Mouse (Mus musculus) large intestine, adult 2 months (tissue): ENCODE measurements around the gene Lemd2. TPM values are rescaled to one million over a fixed set of nuclear protein-coding genes. Genes with fewer than 3 reads are reported as not detected.

Source experiments
- DNase-seq: peaks from one replicate; pipeline ENCODE4 v3.0.0-alpha.2; 2012; ENCODE audit warnings: low read depth, low spot score
- WGBS: fragments of 180-500 bp; shearing (Covaris S2); methylation state at CpG from one replicate; pipeline ENCODE4 v1.1.7; 2018; 5-methylcytosine and 5-hydroxymethylcytosine counted together
- polyA plus RNA-seq: library from polyadenylated mRNA; depleted of rRNA; stranded (reverse); fragments of >200 nt; gene quantifications from 2 replicates; pipeline ENCODE4 v1.2.3, GENCODE M21; 2012

The Lemd2 gene
- polyA plus RNA-seq, 1 experiment: 49.6 TPM

- WGBS: 73% methylated on average over 11 of the region's 11 CpGs
- DNase-seq: no peak
Measured at GRCm38 (mm10) chr17:27169952-27170695, 34.1 kb downstream of the Lemd2 start.

GRCm38 (mm10) chr17:27168569-27168968 lies 35.7 kb downstream of the Lemd2 start:
- no peak for DNase-seq
- 89% methylated on average over 4 of the region's 4 CpGs for WGBS

- 55% methylated on average over 4 of the region's 4 CpGs for WGBS
- no peak for DNase-seq
Measured at GRCm38 (mm10) chr17:27167545-27167944, 36.7 kb downstream of the Lemd2 start, which contains the start of gene Ip6k3. Gene Ip6k3 (minus strand): TSS chr17:27167795.

GRCm38 (mm10) chr17:27166901-27167300 lies 37.4 kb downstream of the Lemd2 start:
- DNase-seq: no peak
- 58% methylated on average over 6 of the region's 6 CpGs for WGBS

GRCm38 (mm10) chr17:27165054-27165773 lies 39.1 kb downstream of the Lemd2 start:
- 20% methylated on average over 8 of the region's 8 CpGs for WGBS
- no peak for DNase-seq

- WGBS: 35% methylated on average over 4 of the region's 4 CpGs
- no peak for DNase-seq
Measured at GRCm38 (mm10) chr17:27160905-27161304, 43.4 kb downstream of the Lemd2 start.

- no peak for DNase-seq
- WGBS: 78% methylated on average over 7 of the region's 7 CpGs
Measured at GRCm38 (mm10) chr17:27159169-27159568, 45.1 kb downstream of the Lemd2 start.

GRCm38 (mm10) chr17:27158439-27158838 lies 45.8 kb downstream of the Lemd2 start:
- WGBS: 87% methylated on average over 6 of the region's 6 CpGs
- no peak for DNase-seq

GRCm38 (mm10) chr17:27155752-27156151 lies 48.5 kb downstream of the Lemd2 start:
- WGBS: 87% methylated on average over 8 of the region's 8 CpGs
- no peak for DNase-seq

- WGBS: 78% methylated on average over 6 of the region's 6 CpGs
- no peak for DNase-seq
Measured at GRCm38 (mm10) chr17:27154881-27155280, 49.4 kb downstream of the Lemd2 start.

- no peak for DNase-seq
- WGBS: 81% methylated on average over 14 of the region's 14 CpGs
Measured at GRCm38 (mm10) chr17:27154256-27154655, 50.0 kb downstream of the Lemd2 start.

- no peak for DNase-seq
- WGBS: 37% methylated on average over 9 of the region's 9 CpGs
Measured at GRCm38 (mm10) chr17:27153773-27154193, 50.5 kb downstream of the Lemd2 start.

GRCm38 (mm10) chr17:27152976-27153723 lies 51.1 kb downstream of the Lemd2 start:
- 31% methylated on average over 8 of the region's 8 CpGs for whole genome bisulfite sequencing
- no peak for DNase-seq

- no peak for DNase-seq
- WGBS: 70% methylated on average over 8 of the region's 8 CpGs
Measured at GRCm38 (mm10) chr17:27151411-27151810, 52.9 kb downstream of the Lemd2 start.

- no peak for DNase-seq
- 71% methylated on average over 7 of the region's 7 CpGs for WGBS
Measured at GRCm38 (mm10) chr17:27150871-27151270, 53.4 kb downstream of the Lemd2 start.

GRCm38 (mm10) chr17:27146323-27146923 lies 57.8 kb downstream of the Lemd2 start:
- no peak for DNase-seq
- WGBS: 9% methylated on average over 8 of the region's 8 CpGs

GRCm38 (mm10) chr17:27144152-27144551 lies 60.1 kb downstream of the Lemd2 start:
- no peak for DNase-seq
- 65% methylated on average over 4 of the region's 4 CpGs for WGBS

- no peak for DNase-seq
- WGBS: 13% methylated on average over 10 of the region's 10 CpGs
Measured at GRCm38 (mm10) chr17:27141971-27142450, 62.3 kb downstream of the Lemd2 start.

GRCm38 (mm10) chr17:27140262-27140661 lies 64.0 kb downstream of the Lemd2 start:
- DNase-seq: no peak
- 70% methylated on average over 9 of the region's 9 CpGs for WGBS
